Mouse (Mus musculus) embryonic fibroblast, embryonic 13.5 days (primary cell): ENCODE measurements around the gene Tmc6.

Experiments
- CTCF ChIP-seq: IDR thresholded peaks from 2 replicates; pipeline ENCODE4 v1.5.1; 2011; ENCODE audit warnings: mild to moderate bottlenecking, control low read depth, low read length, moderate library complexity, borderline replicate concordance; ENCODE audit not compliant: insufficient read depth
- POLR2A ChIP-seq: IDR thresholded peaks from 2 replicates; pipeline ENCODE4 v1.6.1; 2011; ENCODE audit warnings: low read depth, mild to moderate bottlenecking, control low read depth, low read length, moderate library complexity

GRCm38 (mm10) chr11:117749414-117749813, 32.6 kb downstream of the Tmc6 start:
- TF ChIP-seq CTCF: no peak
- no peak for TF ChIP-seq POLR2A
